Comparison of ENCODE assay signal across 8 mouse cellular contexts in the genomic region with DNA sequence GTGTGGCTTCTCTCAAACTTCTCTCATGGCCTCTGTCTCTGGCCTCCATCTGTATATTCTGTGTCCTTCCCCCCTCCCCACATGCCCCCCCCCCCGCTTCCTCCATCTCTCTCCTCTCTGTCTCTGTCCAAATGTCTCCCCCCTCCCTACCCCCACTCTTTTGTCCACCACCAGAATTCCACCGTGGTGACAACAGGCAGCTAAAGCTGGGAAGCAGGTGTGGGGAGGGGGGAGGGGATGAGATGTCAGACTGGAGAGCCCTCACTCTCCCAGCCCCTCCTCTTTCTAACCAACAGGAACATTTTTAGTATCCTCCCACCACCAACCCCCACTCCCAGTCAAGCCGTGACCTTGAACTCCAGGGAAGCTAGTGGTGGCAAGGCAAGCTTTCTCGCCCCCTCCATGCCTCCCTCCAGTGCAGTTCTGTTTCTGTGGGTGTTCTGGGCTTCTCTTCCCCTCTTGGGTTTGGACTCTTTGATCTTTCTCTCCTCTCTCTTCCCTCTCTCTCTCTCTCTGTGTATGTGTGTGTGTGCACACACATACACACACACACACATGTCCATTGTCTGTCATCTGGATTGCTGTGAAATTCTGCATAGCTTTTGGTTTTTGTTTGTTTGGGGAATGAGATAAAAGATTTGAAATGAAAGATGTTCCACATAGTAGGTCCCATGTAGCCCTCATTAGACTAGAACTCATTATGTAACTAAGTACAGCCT. TPM values are rescaled to one million over a fixed set of nuclear protein-coding genes. Genes with fewer than 3 reads are reported as not detected.
DNase-seq lines count a peak whose midpoint lies in the region; ATAC-seq and TF ChIP-seq lines count a peak whose summit lies in the region.
"Had no signal": no experiment of that assay in that cellular context is flagged by ENCODE, and none has a peak within 500 bp of the region (broad histone marks: within the 10 kb centered on the region; RNA-seq: fewer than 3 reads in every experiment).

A gene (minus strand): TSS at position 51 of the 719 bp plus-strand sequence.

- no peak for ATAC-seq in intestine, embryonic 14.5 days (replicated peaks; ENCODE audit: low FRiP score, low TSS enrichment, low read depth)

- 24% methylated on average over 3 of the region's 4 CpGs for WGBS in intestine, embryonic 14.5 days
- 28% methylated on average over 4 of the region's 4 CpGs for WGBS in cerebellum, adult 2 months

- no peak within 1 kb of the TSS for H3K9ac ChIP-seq in intestine, embryonic 14.5 days (ENCODE audit: low read length)

- peaks cover 21% of the 10 kb centered on the region for H3K4me1 ChIP-seq in intestine, embryonic 14.5 days (replicated peaks; ENCODE audit: control insufficient read depth, insufficient read depth, low read length)
- no peaks in the 10 kb centered on the region for H3K4me1 ChIP-seq in cerebellum, adult 2 months (ENCODE audit: control insufficient read depth, insufficient read depth, low read length)

- peak; percentile 57 for DNase-seq in ovary, adult 18-20 months (ENCODE audit: low spot score)
- no peak for DNase-seq in ovary, postnatal 36 days (ENCODE audit: low spot score)
- DNase-seq in gastrocnemius, adult 8-10 months (ENCODE audit: low spot score in 2 of 2): no peak
- no peak for DNase-seq in intestine, embryonic 14.5 days (ENCODE audit: low spot score)
- no peak for DNase-seq in cerebellum, adult 9-11 months
- DNase-seq in layer of hippocampus, adult 9-10 months (ENCODE audit: low spot score): no peak
- DNase-seq in cerebellum, adult 2 months: no peak
- DNase-seq: layer of hippocampus, adult 9-11 months had no signal

- H3K36me3 ChIP-seq in intestine, embryonic 14.5 days (ENCODE audit: control insufficient read depth, insufficient read depth, low read length): no peaks in the 10 kb centered on the region

- no peak within 1 kb of the TSS for H3K27ac ChIP-seq in intestine, embryonic 14.5 days (ENCODE audit: low read depth)
- H3K27ac ChIP-seq in cerebellum, adult 2 months (ENCODE audit: insufficient read depth, low read length): no peak within 1 kb of the TSS

- no peak within 1 kb of the TSS for H3K4me2 ChIP-seq in intestine, embryonic 14.5 days (ENCODE audit: low read length)

- TF ChIP-seq POLR2A in cerebellum, adult 2 months (IDR thresholded peaks at IDR 0.05; ENCODE audit: borderline replicate concordance, insufficient read depth, low read length): no peak

- no peak within 1 kb of the TSS for H3K4me3 ChIP-seq in intestine, embryonic 14.5 days (ENCODE audit: low read depth, low read length)
- H3K4me3 ChIP-seq in cerebellum, adult 2 months (replicated peaks; ENCODE audit: insufficient read depth, low read depth, low read length): no peak within 1 kb of the TSS

- H3K9me3 ChIP-seq in intestine, embryonic 14.5 days (ENCODE audit: control insufficient read depth, low read length): no peaks in the 10 kb centered on the region

- no peaks in the 10 kb centered on the region for H3K27me3 ChIP-seq in intestine, embryonic 14.5 days (replicated peaks; ENCODE audit: control insufficient read depth, insufficient read depth, low read length)
- no peaks in the 10 kb centered on the region for H3K27me3 ChIP-seq in cerebellum, adult 2 months (ENCODE audit: control insufficient read depth, insufficient read depth, low read length)

- TF ChIP-seq CTCF in cerebellum, adult 2 months (IDR thresholded peaks at IDR 0.05; ENCODE audit: borderline replicate concordance, insufficient read depth, low read depth, low read length): no peak

RNA-seq across cellular contexts. Expression of the gene that starts here (rescaled TPM):
- 100 to 1,000 TPM; 464 to 544 (median 482) TPM for total RNA-seq in gastrocnemius, adult 8-10 months (2022)
- polyA plus RNA-seq in intestine, embryonic 14.5 days (2014; fragmentation: Nextera tagmentation; extraction: Ambion mirVana): 18.6 and 21.1 TPM in 2 replicates
- polyA plus RNA-seq in cerebellum, adult 2 months (2012; rRNA removed): 2.9 and 6.7 TPM in 2 replicates
